Mouse (Mus musculus): ENCODE results near the gene 2010111I01Rik. TPM values are rescaled to one million over a fixed set of nuclear protein-coding genes. Genes with fewer than 3 reads are reported as not detected.

The 2010111I01Rik gene
- total and polyA plus RNA-seq, 3 experiments = 13.3 to 19.8 (median 14.4) TPM

GRCm38 (mm10) chr13:63268776-63269175, 304.1 kb downstream of the 2010111I01Rik start:
- dilution Hi-C loops (cut with MboI; ENCODE audit: extremely low pct_ligation_motif_present, extremely low pct_unique_long_range_greater_than_20kb, low sequenced_read_pairs) (no loop called here), in situ Hi-C loops (cut with MboI; ENCODE audit: low pct_ligation_motif_present, low pct_unique_long_range_greater_than_20kb, low sequenced_read_pairs) (no loop called here)
- no peak for TF ChIP-seq USF1 (IDR thresholded peaks at IDR 0.05; ENCODE audit: low read depth, low read length)
- no peak for TF ChIP-seq NELFE (IDR thresholded peaks at IDR 0.05; ENCODE audit: low read depth, low read length)
- TF ChIP-seq HCFC1 (IDR thresholded peaks at IDR 0.05; ENCODE audit: low read depth, low read length) = no peak
- no peak for TF ChIP-seq ZC3H11A (IDR thresholded peaks at IDR 0.05; ENCODE audit: low read depth, low read length)
- no peak for TF ChIP-seq ZMIZ1 (IDR thresholded peaks at IDR 0.05; ENCODE audit: low read depth, low read length)
- no peak for TF ChIP-seq KAT2A (IDR thresholded peaks at IDR 0.05; ENCODE audit: insufficient replicate concordance, low read length)
- no peak for TF ChIP-seq IRF4 (IDR thresholded peaks at IDR 0.05; ENCODE audit: low read depth, low read length)
- no peak for TF ChIP-seq CHD2 (IDR thresholded peaks at IDR 0.05; ENCODE audit: low read length)
- TF ChIP-seq MXI1 (IDR thresholded peaks at IDR 0.05; ENCODE audit: low read depth, low read length) = no peak
- no peak for TF ChIP-seq TCF12 (IDR thresholded peaks at IDR 0.05; ENCODE audit: low read depth, low read length)
- Histone ChIP-seq H3K4me2 (ENCODE audit: insufficient read depth, low read depth, poor library complexity, severe bottlenecking) (no peak overlapping the region), H3K27me3 (replicated peaks) (no peaks in the 10 kb centered on the region), H3K36me3 (replicated peaks in 1 of 2; ENCODE audit: control insufficient read depth in 1 of 2, insufficient read depth in 1 of 2, low read length in 1 of 2) (peaks cover 0 to 50% of the 10 kb centered on the region in 2 experiments), H3K4me3 (replicated peaks in 1 of 3; ENCODE audit: low read depth in 2 of 3, low read length in 2 of 3, poor library complexity in 1 of 3) (no peak overlapping the region), H3K9me3 (replicated peaks; ENCODE audit: low read length) (no peaks in the 10 kb centered on the region), H3K4me1 (ENCODE audit: control insufficient read depth in 1 of 2, insufficient read depth in 2 of 2) (peaks cover 0 to 10% of the 10 kb centered on the region in 2 experiments; a peak in 1 of 4 replicates), H3K9ac (ENCODE audit: insufficient read depth, low read depth) (no peak overlapping the region), H3K79me2 (replicated peaks; ENCODE audit: control insufficient read depth, extremely low read depth, insufficient read depth, poor library complexity, severe bottlenecking) (0 out of 2 replicates have a peak, but pooled peaks cover 6% of the 10 kb centered on the region), H3K27ac (ENCODE audit: insufficient read depth, low read depth) (no peak overlapping the region)
- no peak for DNase-seq (ENCODE audit: extremely low read depth)

DNA sequence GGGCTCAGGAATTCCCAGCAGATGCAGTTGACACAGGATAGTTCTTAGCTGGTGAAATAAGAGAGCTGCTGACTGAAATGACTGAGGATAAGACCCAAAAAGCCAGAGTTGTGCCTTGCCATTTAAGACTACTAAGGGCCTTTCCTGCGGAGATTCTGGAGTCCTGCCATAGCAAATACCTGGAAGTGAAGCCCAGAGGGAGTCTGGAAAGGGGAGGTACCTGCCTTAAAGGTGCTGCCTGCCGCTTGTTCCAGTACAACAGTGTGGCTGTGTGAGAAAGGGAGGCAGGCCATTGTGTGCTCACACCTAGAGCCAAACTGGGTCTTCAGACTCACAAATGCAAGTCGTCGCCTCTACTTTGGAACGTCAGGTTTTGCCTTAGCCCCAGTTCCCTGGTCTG, 305.5 kb downstream of the 2010111I01Rik start:
- Histone ChIP-seq H3K36me3 (replicated peaks in 1 of 2; ENCODE audit: control insufficient read depth in 1 of 2, insufficient read depth in 1 of 2, low read length in 1 of 2) (peaks cover 0 to 47% of the 10 kb centered on the region in 2 experiments), H3K9me3 (replicated peaks; ENCODE audit: low read length) (no peaks in the 10 kb centered on the region), H3K27me3 (replicated peaks) (no peaks in the 10 kb centered on the region), H3K4me1 (ENCODE audit: control insufficient read depth in 1 of 2, insufficient read depth in 2 of 2) (peaks cover 3 to 24% of the 10 kb centered on the region in 2 experiments; a peak in 2 of 4 replicates), H3K4me2 (ENCODE audit: insufficient read depth, low read depth, poor library complexity, severe bottlenecking) (no peak overlapping the region), H3K9ac (ENCODE audit: insufficient read depth, low read depth) (no peak overlapping the region), H3K79me2 (replicated peaks; ENCODE audit: control insufficient read depth, extremely low read depth, insufficient read depth, poor library complexity, severe bottlenecking) (0 out of 2 replicates have a peak, but pooled peaks cover 6% of the 10 kb centered on the region), H3K27ac (ENCODE audit: insufficient read depth, low read depth) (no peak overlapping the region), H3K4me3 (replicated peaks in 1 of 3; ENCODE audit: low read depth in 2 of 3, low read length in 2 of 3, poor library complexity in 1 of 3) (no peak overlapping the region)
- dilution Hi-C loops (cut with MboI; ENCODE audit: extremely low pct_ligation_motif_present, extremely low pct_unique_long_range_greater_than_20kb, low sequenced_read_pairs) (no loop called here), in situ Hi-C loops (cut with MboI; ENCODE audit: low pct_ligation_motif_present, low pct_unique_long_range_greater_than_20kb, low sequenced_read_pairs) (no loop called here)
- no peak for TF ChIP-seq SMC3 (IDR thresholded peaks at IDR 0.05; ENCODE audit: low read depth, low read length)
- TF ChIP-seq ZMIZ1 (IDR thresholded peaks at IDR 0.05; ENCODE audit: low read depth, low read length) = no peak
- no peak for TF ChIP-seq MAFK (IDR thresholded peaks at IDR 0.05; ENCODE audit: insufficient replicate concordance, low read length)
- TF ChIP-seq ELF1 (IDR thresholded peaks at IDR 0.05; ENCODE audit: low read depth, low read length) = no peak
- TF ChIP-seq MAZ (IDR thresholded peaks at IDR 0.05; ENCODE audit: low read depth, low read length) = no peak
- no peak for TF ChIP-seq MEF2A (IDR thresholded peaks at IDR 0.05; ENCODE audit: borderline replicate concordance, low read depth, low read length)
- TF ChIP-seq CHD1 (IDR thresholded peaks at IDR 0.05; ENCODE audit: low read depth, low read length) = no peak
- TF ChIP-seq TBP (conservative IDR thresholded peaks at IDR 0.05; ENCODE audit: low read depth, low read length) = no peak
- no peak for TF ChIP-seq CHD2 (IDR thresholded peaks at IDR 0.05; ENCODE audit: low read length)
- TF ChIP-seq JUND (conservative IDR thresholded peaks at IDR 0.05; ENCODE audit: low read depth, low read length) = no peak
- no peak for TF ChIP-seq IRF4 (IDR thresholded peaks at IDR 0.05; ENCODE audit: low read depth, low read length)
- no peak for TF ChIP-seq NRF1 (IDR thresholded peaks at IDR 0.05; ENCODE audit: low read depth, low read length)
- no peak for TF ChIP-seq ZKSCAN1 (IDR thresholded peaks at IDR 0.05; ENCODE audit: borderline replicate concordance, low read depth, low read length)
- TF ChIP-seq HCFC1 (IDR thresholded peaks at IDR 0.05; ENCODE audit: low read depth, low read length) = no peak
- TF ChIP-seq ZC3H11A (IDR thresholded peaks at IDR 0.05; ENCODE audit: low read depth, low read length) = no peak
- no peak for TF ChIP-seq CTCF (conservative IDR thresholded peaks at IDR 0.05 in 1 of 2, IDR thresholded peaks at IDR 0.05 in 1 of 2; ENCODE audit: low read depth in 2 of 2, low read length in 2 of 2)
- no peak for TF ChIP-seq ZNF384 (IDR thresholded peaks at IDR 0.05; ENCODE audit: low read depth, low read length)
- TF ChIP-seq GABPA (IDR thresholded peaks at IDR 0.05; ENCODE audit: insufficient replicate concordance, low read depth, low read length) = no peak
- no peak for DNase-seq (ENCODE audit: extremely low read depth)

Measured in CH12.LX (cell line).